Mouse (Mus musculus) brain, embryonic 14.5 days (tissue): ENCODE measurements around the gene Mtfr1l.

Source experiments
- CTCF ChIP-seq: fragments of 200-500 bp; IDR thresholded peaks from 2 replicates; pipeline ENCODE4 v1.5.1; 2012; ENCODE audit warnings: inconsistent platforms, mild to moderate bottlenecking, moderate library complexity, borderline replicate concordance; ENCODE audit not compliant: insufficient read depth, insufficient read length; ENCODE audit errors: extremely low read depth
- POLR2A ChIP-seq: fragments of 200-500 bp; IDR thresholded peaks from 2 replicates; pipeline ENCODE4 v1.6.1; 2012; ENCODE audit warnings: mild to moderate bottlenecking, inconsistent platforms, borderline replicate concordance; ENCODE audit not compliant: poor library complexity, insufficient read depth, insufficient read length, severe bottlenecking; ENCODE audit errors: extremely low read depth

- TF ChIP-seq CTCF = no peak
- peak; percentile 41; the same call in 1 of the 2 replicates for TF ChIP-seq POLR2A
Measured at GRCm38 (mm10) chr4:134551494-134552316, 16.5 kb upstream of the Mtfr1l start, which contains the start of gene Selenon.
